Mouse (Mus musculus) cerebellum, postnatal 25 days (tissue): ENCODE data around the gene Gfm1.

Source experiments
- DNase-seq, 2 experiments: peaks; one replicate each; pipeline ENCODE4 v3.0.0; 2021; ENCODE audit warnings: mixed read lengths in 2 of 2

Gene Gfm1

GRCm38 (mm10) chr3:67429999-67430380, at the start of gene Gfm1:
Gene Gfm1, plus strand, starts transcription at chr3:67430096.
- peak; percentile 92 to 95 for DNase-seq

- no peak for DNase-seq
Observed at GRCm38 (mm10) chr3:67429338-67429998, 428 bp upstream of the Gfm1 start.

GRCm38 (mm10) chr3:67434011-67434410, 4.1 kb downstream of the Gfm1 start:
- DNase-seq: no peak

- no peak for DNase-seq
Observed at GRCm38 (mm10) chr3:67447143-67447542, 17.2 kb downstream of the Gfm1 start.

GRCm38 (mm10) chr3:67449660-67450059, 19.8 kb downstream of the Gfm1 start:
- no peak for DNase-seq

- DNase-seq: no peak
Observed at GRCm38 (mm10) chr3:67450601-67451210, 20.8 kb downstream of the Gfm1 start.

GRCm38 (mm10) chr3:67459881-67460280, 30.0 kb downstream of the Gfm1 start:
- no peak for DNase-seq

GRCm38 (mm10) chr3:67462015-67462414, 32.1 kb downstream of the Gfm1 start:
- DNase-seq: no peak

GRCm38 (mm10) chr3:67462578-67462977, 32.7 kb downstream of the Gfm1 start:
- peak in 1 of 2 experiments; percentile 21 for DNase-seq

- peak in 1 of 2 experiments; percentile 12 for DNase-seq
Observed at GRCm38 (mm10) chr3:67463001-67463400, 33.1 kb downstream of the Gfm1 start.

GRCm38 (mm10) chr3:67463450-67464372, 33.8 kb downstream of the Gfm1 start, which contains the start of gene Lxn:
Gene Lxn, minus strand, starts transcription at chr3:67463926.
- peak; percentile 75 to 79 for DNase-seq

- no peak for DNase-seq
Observed at GRCm38 (mm10) chr3:67466576-67466975, 36.7 kb downstream of the Gfm1 start.

GRCm38 (mm10) chr3:67467281-67467680, 37.4 kb downstream of the Gfm1 start:
- no peak for DNase-seq

GRCm38 (mm10) chr3:67471408-67472127, 41.7 kb downstream of the Gfm1 start:
- DNase-seq: no peak

GRCm38 (mm10) chr3:67473438-67473837, 43.5 kb downstream of the Gfm1 start:
- DNase-seq: no peak

- DNase-seq: peak; percentile 33 to 59
Observed at GRCm38 (mm10) chr3:67479806-67480205, 49.9 kb downstream of the Gfm1 start.

- DNase-seq: no peak
Observed at GRCm38 (mm10) chr3:67482400-67482799, 52.5 kb downstream of the Gfm1 start.

GRCm38 (mm10) chr3:67485233-67485632, 55.3 kb downstream of the Gfm1 start:
- DNase-seq: no peak

- no peak for DNase-seq
Observed at GRCm38 (mm10) chr3:67490156-67490555, 60.3 kb downstream of the Gfm1 start.

GRCm38 (mm10) chr3:67492086-67492869, 62.4 kb downstream of the Gfm1 start:
- DNase-seq: no peak

- no peak for DNase-seq
Observed at GRCm38 (mm10) chr3:67493132-67493531, 63.2 kb downstream of the Gfm1 start.

GRCm38 (mm10) chr3:67496310-67496709, 66.4 kb downstream of the Gfm1 start:
- no peak for DNase-seq
